Mouse (Mus musculus): ENCODE results near the gene Chrna10. TPM values are rescaled to one million over a fixed set of nuclear protein-coding genes. Genes with fewer than 3 reads are reported as not detected.
A peak's percentile ranks its signal among the peaks of the same experiment; 100 is the strongest.

Gene Chrna10
- polyA plus RNA-seq (2012; rRNA removed) (not detected in 2 replicates), polyA plus RNA-seq (2014; fragmentation: Nextera tagmentation; extraction: Ambion mirVana) (not detected in 2 replicates)

- H3K9me3 ChIP-seq (ENCODE audit: control insufficient read depth, low read length) = no peaks in the 10 kb centered on the region
- no peaks in the 10 kb centered on the region for H3K4me1 ChIP-seq (replicated peaks; ENCODE audit: control insufficient read depth in 2 of 2, insufficient read depth in 2 of 2, low read length in 1 of 2)
- TF ChIP-seq EP300 (IDR thresholded peaks at IDR 0.05; ENCODE audit: low read depth) (no peak), CTCF (IDR thresholded peaks at IDR 0.05; ENCODE audit: low read depth) (no peak)
- H3K4me2 ChIP-seq (ENCODE audit: low read depth) = no peak within 1 kb of the TSS
- no peak for ATAC-seq (ENCODE audit: insufficient read depth)
- H3K4me3 ChIP-seq (ENCODE audit: insufficient read depth in 1 of 2, low read depth in 2 of 2, low read length in 2 of 2) = no peak within 1 kb of the TSS
- H3K27ac ChIP-seq = no peak within 1 kb of the TSS
- WGBS (ENCODE audit: insufficient replicate concordance) = 40% methylated on average over 7 of the region's 7 CpGs
- no peaks in the 10 kb centered on the region for H3K27me3 ChIP-seq (ENCODE audit: control insufficient read depth, insufficient read depth, low read length)
- peaks cover 18% of the 10 kb centered on the region for H3K36me3 ChIP-seq (replicated peaks; ENCODE audit: control insufficient read depth, insufficient read depth, low read depth)
- H3K9ac ChIP-seq (replicated peaks) = no peak within 1 kb of the TSS
- DNase-seq (ENCODE audit: low read depth in 3 of 3, low spot score in 3 of 3) = no peak
Measured at GRCm38 (mm10) chr7:102116579-102117331, at the start of gene Chrna10. TSS of gene Chrna10 (minus strand) at chr7:102116828.

GRCm38 (mm10) chr7:102153691-102154090, 37.1 kb upstream of the Chrna10 start:
- H3K9ac ChIP-seq (replicated peaks) = no peak overlapping the region
- no peaks in the 10 kb centered on the region for H3K4me1 ChIP-seq (replicated peaks; ENCODE audit: control insufficient read depth in 2 of 2, insufficient read depth in 2 of 2, low read length in 1 of 2)
- H3K4me3 ChIP-seq (ENCODE audit: insufficient read depth in 1 of 2, low read depth in 2 of 2, low read length in 2 of 2) = no peak overlapping the region
- WGBS (ENCODE audit: insufficient replicate concordance) = 83% methylated on average over 5 of the region's 5 CpGs
- no peak overlapping the region for H3K4me2 ChIP-seq (ENCODE audit: low read depth)
- no peak overlapping the region for H3K27ac ChIP-seq
- DNase-seq (ENCODE audit: low read depth in 3 of 3, low spot score in 3 of 3) (no peak), ATAC-seq (ENCODE audit: insufficient read depth) (no peak)
- H3K27me3 ChIP-seq (ENCODE audit: control insufficient read depth, insufficient read depth, low read length) = no peaks in the 10 kb centered on the region
- TF ChIP-seq EP300 (IDR thresholded peaks at IDR 0.05; ENCODE audit: low read depth) = no peak
- TF ChIP-seq CTCF (IDR thresholded peaks at IDR 0.05; ENCODE audit: low read depth) = no peak
- peaks cover 45% of the 10 kb centered on the region for H3K36me3 ChIP-seq (replicated peaks; ENCODE audit: control insufficient read depth, insufficient read depth, low read depth)
- H3K9me3 ChIP-seq (ENCODE audit: control insufficient read depth, low read length) = no peaks in the 10 kb centered on the region

GRCm38 (mm10) chr7:102137898-102138297, 21.3 kb upstream of the Chrna10 start:
- Histone ChIP-seq H3K9ac (replicated peaks) (no peak overlapping the region), H3K4me1 (replicated peaks; ENCODE audit: control insufficient read depth in 2 of 2, insufficient read depth in 2 of 2, low read length in 1 of 2) (no peaks in the 10 kb centered on the region), H3K36me3 (replicated peaks; ENCODE audit: control insufficient read depth, insufficient read depth, low read depth) (peaks cover 56% of the 10 kb centered on the region), H3K27me3 (ENCODE audit: control insufficient read depth, insufficient read depth, low read length) (no peaks in the 10 kb centered on the region), H3K4me2 (ENCODE audit: low read depth) (no peak overlapping the region), H3K9me3 (ENCODE audit: control insufficient read depth, low read length) (no peaks in the 10 kb centered on the region), H3K4me3 (ENCODE audit: insufficient read depth in 1 of 2, low read depth in 2 of 2, low read length in 2 of 2) (no peak overlapping the region), H3K27ac (no peak overlapping the region)
- WGBS (ENCODE audit: insufficient replicate concordance) = 92% methylated on average over 5 of the region's 5 CpGs
- no peak for TF ChIP-seq CTCF (IDR thresholded peaks at IDR 0.05; ENCODE audit: low read depth)
- TF ChIP-seq EP300 (IDR thresholded peaks at IDR 0.05; ENCODE audit: low read depth) = no peak
- no peak for ATAC-seq (ENCODE audit: insufficient read depth)
- no peak for DNase-seq (ENCODE audit: low read depth in 3 of 3, low spot score in 3 of 3)

GRCm38 (mm10) chr7:102137464-102137863, 20.8 kb upstream of the Chrna10 start:
- H3K4me2 ChIP-seq (ENCODE audit: low read depth) = no peak overlapping the region
- WGBS (ENCODE audit: insufficient replicate concordance) = 61% methylated on average over 1 of the region's 1 CpGs
- no peak for ATAC-seq (ENCODE audit: insufficient read depth)
- no peak overlapping the region for H3K27ac ChIP-seq
- no peaks in the 10 kb centered on the region for H3K9me3 ChIP-seq (ENCODE audit: control insufficient read depth, low read length)
- H3K4me1 ChIP-seq (replicated peaks; ENCODE audit: control insufficient read depth in 2 of 2, insufficient read depth in 2 of 2, low read length in 1 of 2) = no peaks in the 10 kb centered on the region
- peak; percentile 78 for TF ChIP-seq CTCF (IDR thresholded peaks at IDR 0.05; ENCODE audit: low read depth)
- TF ChIP-seq EP300 (IDR thresholded peaks at IDR 0.05; ENCODE audit: low read depth) = no peak
- no peak overlapping the region for H3K9ac ChIP-seq (replicated peaks)
- DNase-seq (ENCODE audit: low read depth in 3 of 3, low spot score in 3 of 3) = peak; percentile 4 to 40 (median 26)
- H3K36me3 ChIP-seq (replicated peaks; ENCODE audit: control insufficient read depth, insufficient read depth, low read depth) = peaks cover 60% of the 10 kb centered on the region
- H3K27me3 ChIP-seq (ENCODE audit: control insufficient read depth, insufficient read depth, low read length) = no peaks in the 10 kb centered on the region
- H3K4me3 ChIP-seq (ENCODE audit: insufficient read depth in 1 of 2, low read depth in 2 of 2, low read length in 2 of 2) = no peak overlapping the region

- no peak for ATAC-seq (ENCODE audit: insufficient read depth)
- H3K4me1 ChIP-seq (replicated peaks; ENCODE audit: control insufficient read depth in 2 of 2, insufficient read depth in 2 of 2, low read length in 1 of 2) = no peaks in the 10 kb centered on the region
- H3K36me3 ChIP-seq (replicated peaks; ENCODE audit: control insufficient read depth, insufficient read depth, low read depth) = peaks cover 72% of the 10 kb centered on the region
- no peaks in the 10 kb centered on the region for H3K27me3 ChIP-seq (ENCODE audit: control insufficient read depth, insufficient read depth, low read length)
- H3K9ac ChIP-seq (replicated peaks) = no peak overlapping the region
- no peak overlapping the region for H3K27ac ChIP-seq
- no peak overlapping the region for H3K4me2 ChIP-seq (ENCODE audit: low read depth)
- DNase-seq (ENCODE audit: low read depth in 3 of 3, low spot score in 3 of 3) = no peak
- H3K4me3 ChIP-seq (ENCODE audit: insufficient read depth in 1 of 2, low read depth in 2 of 2, low read length in 2 of 2) = no peak overlapping the region
- TF ChIP-seq CTCF (IDR thresholded peaks at IDR 0.05; ENCODE audit: low read depth) (no peak), EP300 (IDR thresholded peaks at IDR 0.05; ENCODE audit: low read depth) (no peak)
- WGBS (ENCODE audit: insufficient replicate concordance) = 90% methylated on average over 4 of the region's 4 CpGs
- H3K9me3 ChIP-seq (ENCODE audit: control insufficient read depth, low read length) = no peaks in the 10 kb centered on the region
Measured at GRCm38 (mm10) chr7:102132395-102132794, 15.8 kb upstream of the Chrna10 start.
